Mouse (Mus musculus) left cerebral cortex, postnatal 14 days (tissue): ENCODE results near the gene Gm10135. TPM values are rescaled to one million over a fixed set of nuclear protein-coding genes. Genes with fewer than 3 reads are reported as not detected.
"Not testable (repeated sequence)": the region's sequence is repeated elsewhere in the genome, so short reads cannot be mapped to it uniquely, and the experiment has no call there.

ENCODE experiments used
- DNase-seq, 2 experiments: peaks; one replicate each; pipeline ENCODE4 v3.0.0; 2021 to 2022; ENCODE audit warnings: low spot score in 2 of 2, mixed read lengths in 1 of 2
- intact Hi-C: fragments of 180-260 bp; cut with DNase I; formaldehyde crosslinking; loops from one replicate; pipeline ENCODE4 v1.15.1; 2025
- long read RNA-seq, 2 experiments: library from polyadenylated mRNA; stranded (forward); transcript quantifications; one replicate each; pipeline ENCODE4 v2.0.0; 2021
- total RNA-seq, 2 experiments: library from RNA; stranded (reverse); gene quantifications; 2 replicates each; pipeline ENCODE4 v1.2.3; 2021

Gm10135 gene
- total RNA-seq: not detected
- long read RNA-seq, experiment 1: 0 reads
- long read RNA-seq, experiment 2: 0 reads

DNA sequence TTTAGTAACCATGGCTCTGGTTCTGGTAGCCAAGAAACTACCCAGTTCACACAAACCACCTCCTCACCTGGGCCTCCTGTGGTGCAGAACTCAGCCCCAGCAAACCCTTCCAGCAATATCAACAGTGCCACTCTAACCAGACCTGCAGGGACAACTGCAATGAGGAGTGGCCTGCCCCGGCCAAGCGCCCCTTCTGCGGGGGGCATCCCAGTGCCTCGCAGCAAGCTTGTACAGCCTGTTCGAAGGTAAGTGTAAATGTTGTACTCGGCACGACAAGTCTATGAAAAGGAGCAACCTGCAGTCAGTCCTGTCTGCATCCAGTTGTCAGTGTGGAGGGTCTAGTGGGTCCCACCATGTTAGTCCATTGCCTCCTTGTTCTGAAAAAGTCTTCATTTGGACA lies at the start of gene Gm10135:
TSS of gene Gm10135 (minus strand) at position 101 of the 400 bp plus-strand sequence.
- DNase-seq: no peak
- intact Hi-C loops: no loop called here

DNA sequence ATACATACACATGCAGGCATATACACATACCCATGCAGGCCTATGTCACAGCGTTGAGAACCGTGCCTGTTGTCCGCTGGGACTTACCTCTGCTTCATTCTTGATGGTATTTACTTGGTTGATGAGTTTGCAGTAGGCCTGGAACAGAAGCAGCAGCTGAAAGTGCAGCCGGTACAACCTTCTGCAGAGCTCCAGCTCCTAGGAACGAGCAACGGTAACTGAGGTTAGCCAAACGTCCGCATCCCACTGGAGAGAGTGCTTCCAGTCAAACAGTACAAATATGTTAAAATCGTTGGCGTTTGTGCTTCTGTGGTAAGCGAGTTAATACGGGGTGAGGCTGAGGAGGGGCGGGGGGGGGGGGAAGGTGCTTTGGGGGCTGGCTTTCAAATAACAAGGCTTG lies 49.3 kb upstream of the Gm10135 start:
- intact Hi-C loops: no loop called here
- DNase-seq: no peak

DNA sequence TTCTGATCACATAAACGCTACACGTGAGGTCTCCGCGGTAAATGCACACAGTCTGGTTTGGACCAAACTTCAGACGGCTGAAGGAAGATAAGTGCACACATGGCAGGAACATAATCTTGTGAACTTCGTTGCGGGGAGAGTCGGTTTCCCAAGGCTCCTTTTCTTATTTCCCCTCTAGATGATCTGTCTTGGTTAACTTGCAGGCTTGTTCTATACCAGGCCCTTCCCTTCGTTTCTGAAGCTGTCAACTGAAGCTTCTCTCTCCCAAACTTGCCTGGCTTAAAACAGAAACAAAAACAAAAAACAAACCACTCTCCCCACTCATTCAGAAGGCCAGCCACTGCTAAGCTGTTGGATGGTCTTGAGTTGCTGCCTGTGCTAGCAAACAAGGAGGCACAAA lies 40.2 kb upstream of the Gm10135 start:
- intact Hi-C loops: loop anchor here (5.0 kb wide), 1 partner anchor 437 kb away; no protein-coding TSS in a partner anchor
- DNase-seq: no peak

DNA sequence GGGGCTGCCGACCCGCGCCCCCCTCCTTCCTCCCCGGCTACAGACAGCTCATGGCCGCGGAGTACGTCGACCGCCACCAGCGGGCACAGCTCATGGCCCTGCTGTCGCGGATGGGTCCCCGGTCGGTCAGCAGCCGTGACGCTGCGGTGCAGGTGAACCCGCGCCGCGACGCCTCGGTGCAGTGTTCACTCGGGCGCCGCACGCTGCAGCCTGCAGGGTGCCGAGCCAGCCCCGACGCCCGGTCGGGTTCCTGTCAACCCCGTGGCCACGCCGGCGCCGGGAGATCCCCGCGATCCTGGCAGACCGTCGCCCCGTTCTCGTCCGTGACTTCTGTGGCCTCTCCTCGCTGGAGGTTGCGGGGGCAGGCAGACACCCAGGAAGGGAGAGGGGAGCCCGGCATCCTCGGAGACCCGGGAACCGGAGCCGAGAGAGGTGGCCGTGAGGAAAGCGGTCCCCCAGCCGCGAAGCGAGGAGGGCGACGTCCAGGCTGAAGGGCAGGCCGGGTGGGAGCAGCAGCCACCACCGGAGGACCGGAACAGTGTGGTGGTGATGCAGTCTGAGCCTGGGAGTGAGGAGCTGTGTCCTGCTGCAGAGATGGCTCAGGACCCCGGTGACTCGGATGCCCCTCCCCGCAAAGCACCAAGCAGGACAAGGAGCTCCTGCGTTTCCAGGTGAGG lies 39.2 kb upstream of the Gm10135 start:
- intact Hi-C loops, DNase-seq: not testable (repeated sequence)

DNA sequence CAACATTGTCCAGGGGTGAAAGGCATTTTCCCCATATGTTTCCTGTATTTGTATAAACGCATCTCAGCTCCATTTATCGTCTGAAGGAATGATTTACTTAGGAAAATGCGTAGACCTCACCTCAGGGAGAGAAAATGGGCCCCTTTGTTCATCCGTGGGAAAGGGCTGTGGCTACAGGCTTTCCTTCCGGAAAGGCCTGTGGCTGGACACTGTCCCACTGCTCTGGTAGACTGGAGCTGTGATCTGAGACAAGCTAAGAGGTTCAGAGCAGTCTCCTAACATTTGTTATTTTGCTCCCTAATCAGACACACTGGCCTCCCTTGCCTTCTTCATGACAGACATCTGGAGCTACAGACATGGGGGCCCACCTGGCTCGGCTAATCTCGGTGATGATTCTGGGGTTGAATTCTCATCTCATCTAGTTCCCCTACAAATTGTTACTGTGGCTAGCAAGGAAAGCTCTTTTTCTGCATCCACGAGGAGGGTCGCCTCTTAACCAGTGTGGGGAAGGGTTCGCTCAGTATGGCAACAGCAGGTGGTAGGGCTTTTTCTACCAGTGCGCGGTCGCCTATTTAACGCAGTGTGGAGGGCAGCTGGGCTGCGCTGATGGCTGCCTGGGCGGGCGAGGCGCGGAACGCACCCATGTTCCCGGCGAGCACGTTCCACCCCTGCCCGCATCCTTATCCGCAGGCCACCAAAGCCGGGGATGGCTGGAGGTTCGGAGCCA lies 38.5 kb upstream of the Gm10135 start:
- intact Hi-C loops: not testable (repeated sequence)

DNA sequence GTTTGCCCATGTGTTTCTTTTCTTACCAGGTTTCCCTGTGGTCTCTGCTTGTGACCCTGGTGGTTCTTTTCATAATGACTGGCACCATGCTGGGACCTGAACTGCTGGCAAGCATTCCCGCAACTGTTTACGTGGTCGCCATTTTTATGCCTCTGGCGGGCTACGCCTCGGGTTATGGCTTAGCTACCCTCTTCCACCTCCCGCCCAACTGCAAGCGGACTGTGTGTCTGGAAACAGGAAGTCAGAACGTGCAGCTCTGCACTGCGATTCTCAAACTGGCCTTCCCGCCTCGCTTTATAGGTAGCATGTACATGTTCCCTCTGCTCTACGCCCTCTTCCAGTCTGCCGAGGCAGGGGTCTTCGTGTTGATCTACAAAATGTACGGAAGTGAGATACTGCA lies 37.3 kb upstream of the Gm10135 start:
- intact Hi-C loops, DNase-seq: not testable (repeated sequence)

More for the DNA sequence above, 38.5 kb upstream of the Gm10135 start:
- not testable (repeated sequence) for DNase-seq

DNA sequence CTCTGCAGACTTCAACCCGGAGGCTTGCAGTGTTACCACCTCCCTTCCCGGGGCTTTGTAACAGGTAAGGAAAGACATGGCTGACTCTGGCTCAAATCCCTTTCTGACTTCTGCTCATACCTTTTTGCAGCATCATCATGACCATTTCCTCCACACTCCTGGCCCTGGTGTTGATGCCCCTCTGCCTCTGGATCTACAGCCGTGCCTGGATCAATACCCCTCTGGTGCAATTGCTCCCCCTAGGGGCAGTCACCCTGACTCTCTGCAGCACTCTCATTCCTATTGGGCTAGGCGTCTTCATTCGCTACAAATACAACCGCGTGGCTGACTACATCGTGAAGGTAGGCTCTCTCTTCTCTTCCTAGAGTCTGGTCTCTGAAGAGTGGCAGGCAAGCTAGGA lies 33.7 kb upstream of the Gm10135 start:
- intact Hi-C loops: loop anchor here (5.0 kb wide), 1 partner anchor 421 kb away; the partner anchor contains the start of gene Gm5868

DNA sequence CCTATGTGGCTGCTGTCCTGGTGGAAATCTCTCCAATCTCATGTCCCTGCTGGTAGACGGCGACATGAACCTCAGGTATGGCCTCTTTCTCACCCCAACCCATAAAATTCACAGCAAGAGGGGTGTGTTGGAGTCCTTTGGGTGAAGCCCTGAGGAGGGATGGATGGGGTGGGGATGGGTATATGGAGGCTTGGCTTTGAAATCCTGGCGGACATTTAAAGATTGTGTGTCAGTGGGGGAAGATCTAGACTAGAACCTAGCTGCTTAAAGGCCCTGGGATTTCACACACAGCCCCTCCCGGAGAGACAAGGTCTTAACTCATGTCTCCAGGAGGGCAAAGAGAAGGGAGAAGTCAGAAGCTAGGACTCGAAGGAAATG lies 33.1 kb upstream of the Gm10135 start:
- DNase-seq: no peak
- intact Hi-C loops: loop anchor here (5.0 kb wide), 1 partner anchor 420 kb away; the partner anchor contains the start of gene Gm5868

More for the DNA sequence above, 33.7 kb upstream of the Gm10135 start:
- DNase-seq: not testable (repeated sequence)

DNA sequence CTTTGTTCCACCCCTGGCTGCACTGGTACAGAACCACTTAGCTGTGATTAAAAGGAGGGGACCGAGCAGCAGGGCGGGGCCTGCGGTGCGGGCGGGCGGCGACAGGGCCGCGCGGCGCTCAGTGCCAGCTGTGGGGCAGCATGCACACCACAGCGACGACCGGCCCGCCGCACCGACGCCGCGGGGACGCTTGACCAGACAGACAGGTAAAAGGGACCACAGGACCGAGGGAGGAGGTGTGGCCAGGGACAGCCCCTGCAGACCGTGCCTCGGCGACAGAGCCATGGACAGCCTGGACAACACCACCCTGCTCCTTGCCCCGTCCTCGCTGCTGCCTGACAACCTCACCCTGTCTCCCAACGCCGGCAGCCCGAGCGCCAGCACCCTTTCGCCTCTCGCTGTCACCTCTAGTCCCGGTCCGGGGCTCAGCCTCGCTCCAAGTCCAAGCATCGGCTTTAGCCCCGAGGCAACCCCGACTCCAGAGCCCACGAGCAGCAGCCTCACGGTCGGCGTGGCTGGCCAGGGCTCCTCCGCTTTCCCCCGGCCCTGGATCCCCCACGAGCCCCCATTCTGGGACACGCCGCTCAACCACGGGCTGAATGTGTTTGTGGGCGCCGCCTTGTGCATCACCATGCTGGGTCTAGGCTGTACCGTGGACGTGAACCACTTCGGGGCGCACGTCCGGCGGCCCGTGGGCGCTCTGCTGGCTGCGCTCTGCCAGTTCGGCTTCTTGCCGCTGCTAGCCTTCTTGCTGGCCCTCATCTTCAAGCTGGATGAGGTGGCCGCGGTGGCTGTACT lies 32.5 kb upstream of the Gm10135 start, which contains the start of gene Slc10a4:
TSS of gene Slc10a4 (plus strand) at position 100 of the 798 bp plus-strand sequence.
- DNase-seq: no peak
- intact Hi-C loops: loop anchor here (5.0 kb wide), 1 partner anchor 420 kb away; the partner anchor contains the start of gene Gm5868

DNA sequence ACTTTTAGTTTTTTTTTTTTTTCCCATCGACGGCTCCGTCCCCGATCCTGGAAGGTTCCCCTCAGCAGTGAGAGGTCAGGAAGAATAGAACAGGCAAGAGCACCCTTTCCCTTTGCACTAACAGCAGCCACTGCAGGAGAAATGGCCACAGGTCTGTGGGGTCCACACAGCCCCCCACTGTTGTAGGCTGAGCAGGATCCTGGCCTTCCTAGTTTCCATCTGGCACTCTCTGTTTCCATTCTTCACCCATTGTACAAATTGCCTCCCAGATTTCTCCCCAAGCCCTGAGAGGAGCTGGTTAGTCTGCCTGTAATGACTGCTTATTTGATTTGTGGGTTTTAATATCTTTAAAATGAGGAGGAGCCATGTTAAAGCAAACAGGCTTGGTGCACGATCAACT lies 29.5 kb upstream of the Gm10135 start:
- intact Hi-C loops: no loop called here

DNA sequence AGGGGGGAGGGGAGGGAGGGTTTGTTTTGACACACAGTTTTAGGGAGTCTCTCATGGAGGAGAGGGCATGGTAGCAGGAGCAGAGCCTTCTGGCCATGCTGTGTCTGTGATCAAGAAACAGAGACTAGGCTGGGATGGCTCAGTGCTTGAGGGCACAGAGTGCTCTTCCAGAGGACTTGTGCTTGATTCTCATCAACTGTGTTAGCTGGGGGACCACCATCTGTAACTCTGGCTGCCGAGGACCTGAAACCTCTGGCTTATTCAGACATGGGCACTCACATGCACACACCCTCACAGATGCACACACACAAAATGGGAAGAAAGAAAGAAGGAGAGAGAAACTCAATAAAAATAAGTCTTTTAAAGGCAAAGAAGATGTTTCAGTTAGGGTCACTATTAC lies 24.0 kb upstream of the Gm10135 start:
- intact Hi-C loops: loop anchor here (5.0 kb wide), 1 partner anchor 401 kb away; no protein-coding TSS in a partner anchor
- not testable (repeated sequence) for DNase-seq

More for the DNA sequence above, 29.5 kb upstream of the Gm10135 start:
- DNase-seq: no peak

DNA sequence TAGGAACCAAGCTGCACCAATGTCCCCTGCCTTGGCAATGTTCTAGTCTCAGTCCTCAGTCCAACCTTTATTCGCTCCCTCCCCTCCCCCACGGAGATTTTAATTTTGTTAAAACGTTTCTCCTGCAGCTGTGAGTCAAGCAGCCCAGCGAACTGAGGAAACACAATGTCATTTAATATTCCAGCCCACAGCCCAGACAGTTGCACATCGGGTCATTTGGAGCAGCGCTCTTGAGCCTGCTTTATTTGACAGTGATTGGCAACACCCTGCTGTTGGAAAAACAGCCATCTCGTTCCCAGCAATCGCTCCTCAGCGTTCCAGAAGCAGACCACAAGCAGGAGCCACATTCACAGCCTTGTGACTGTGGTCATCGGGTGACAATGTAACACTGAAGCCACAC lies 20.9 kb upstream of the Gm10135 start:
- no peak for DNase-seq
- intact Hi-C loops: loop anchor here (5.0 kb wide), 1 partner anchor 398 kb away; no protein-coding TSS in a partner anchor

DNA sequence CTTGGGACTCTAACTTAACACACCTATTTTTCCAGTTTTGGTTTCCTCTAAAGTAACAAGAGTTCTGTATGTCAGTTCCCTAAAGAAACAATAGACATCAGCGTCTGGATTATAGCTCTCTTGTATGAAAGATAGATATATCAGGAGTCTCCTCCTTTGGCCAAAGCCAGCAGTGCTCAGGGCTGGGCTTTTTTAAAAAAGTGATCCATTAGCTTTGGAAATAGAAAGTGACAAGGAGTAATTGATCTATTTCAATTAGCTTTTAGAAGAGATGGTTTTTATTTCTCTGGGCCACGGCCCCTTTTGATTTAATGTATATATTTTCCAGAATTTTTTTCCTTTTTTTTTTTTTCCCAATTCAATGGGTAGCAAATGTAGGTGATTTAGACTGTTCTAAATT lies 20.4 kb upstream of the Gm10135 start:
- intact Hi-C loops: loop anchor here (5.0 kb wide), 1 partner anchor 398 kb away; no protein-coding TSS in a partner anchor
- no peak for DNase-seq

DNA sequence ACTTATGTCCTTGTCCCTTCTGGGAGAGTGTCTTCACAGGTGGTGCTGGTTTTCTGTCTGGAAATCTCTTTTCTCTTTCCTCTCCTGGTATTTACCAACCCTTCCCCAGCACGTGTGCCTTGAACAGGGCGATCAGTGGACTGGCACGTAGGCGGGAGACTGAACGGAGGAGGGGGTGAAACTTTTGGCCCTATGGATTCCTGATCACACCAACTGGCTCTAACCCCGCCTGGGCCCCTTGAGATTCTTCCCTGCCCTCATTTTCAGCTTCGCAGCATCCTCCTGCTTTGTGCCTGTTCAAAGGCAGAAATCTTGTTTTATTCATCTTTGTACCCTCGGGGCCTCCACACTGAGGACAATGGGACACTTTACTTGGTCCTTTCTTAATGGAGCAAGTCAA lies 19.9 kb upstream of the Gm10135 start:
- intact Hi-C loops: no loop called here
- DNase-seq: no peak

DNA sequence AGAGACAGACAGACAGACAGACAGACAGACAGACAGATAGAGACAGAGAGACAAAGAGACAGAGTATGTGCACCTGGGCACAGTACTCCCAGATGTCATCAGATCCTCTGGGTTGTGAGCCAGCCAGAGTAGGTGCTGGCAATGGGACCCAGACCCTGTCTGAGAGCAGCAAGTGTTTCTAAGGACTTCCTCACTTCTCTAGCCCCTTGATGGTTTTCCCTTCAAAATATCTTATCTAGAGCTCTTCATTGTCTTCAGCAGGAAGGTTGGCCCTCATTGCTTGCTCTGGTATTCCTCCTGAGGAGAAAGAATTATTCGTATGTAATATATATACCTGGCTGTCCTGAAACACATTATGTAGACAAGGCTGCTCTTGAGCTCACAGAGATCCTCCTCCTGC lies 18.0 kb upstream of the Gm10135 start:
- no peak for DNase-seq
- intact Hi-C loops: no loop called here

DNA sequence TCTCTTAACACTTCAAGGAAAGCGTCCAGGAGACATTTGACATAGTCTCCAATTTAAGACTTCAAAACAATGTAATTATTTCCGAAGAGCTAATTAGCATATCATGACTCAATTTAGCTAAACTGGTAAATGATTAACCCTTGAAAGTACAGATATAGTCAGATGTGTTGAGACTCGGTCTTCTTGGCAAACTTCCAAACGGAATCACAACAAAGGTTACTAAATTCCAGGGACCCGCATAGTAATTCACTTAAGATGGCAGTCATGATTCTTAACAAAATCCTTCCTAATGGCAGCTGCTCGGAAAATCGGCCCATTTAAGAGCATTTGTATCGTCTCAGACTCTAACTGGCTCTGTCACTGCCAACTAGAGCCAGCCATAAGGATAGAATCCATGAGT lies 15.3 kb upstream of the Gm10135 start:
- no peak for DNase-seq
- intact Hi-C loops: no loop called here

DNA sequence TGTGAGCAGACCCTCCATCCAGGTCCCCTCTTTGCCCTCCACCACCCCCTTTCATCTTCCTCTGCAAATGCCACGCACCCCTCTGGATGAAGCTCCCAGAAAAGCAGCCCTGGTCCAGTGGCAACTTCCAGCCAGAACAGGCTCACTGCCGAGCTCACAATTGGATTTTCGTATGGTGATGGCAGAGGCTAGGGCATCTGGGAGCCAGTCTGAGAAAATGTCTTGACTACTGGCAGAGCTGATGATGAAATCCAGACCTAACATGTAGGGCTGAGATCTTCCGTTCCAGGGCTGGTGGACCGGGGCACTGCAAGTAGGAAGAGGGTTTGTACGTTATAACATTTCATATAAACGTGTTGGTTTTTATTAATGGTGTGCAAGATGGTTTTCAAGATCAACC lies 13.3 kb upstream of the Gm10135 start:
- DNase-seq: no peak
- intact Hi-C loops: no loop called here

DNA sequence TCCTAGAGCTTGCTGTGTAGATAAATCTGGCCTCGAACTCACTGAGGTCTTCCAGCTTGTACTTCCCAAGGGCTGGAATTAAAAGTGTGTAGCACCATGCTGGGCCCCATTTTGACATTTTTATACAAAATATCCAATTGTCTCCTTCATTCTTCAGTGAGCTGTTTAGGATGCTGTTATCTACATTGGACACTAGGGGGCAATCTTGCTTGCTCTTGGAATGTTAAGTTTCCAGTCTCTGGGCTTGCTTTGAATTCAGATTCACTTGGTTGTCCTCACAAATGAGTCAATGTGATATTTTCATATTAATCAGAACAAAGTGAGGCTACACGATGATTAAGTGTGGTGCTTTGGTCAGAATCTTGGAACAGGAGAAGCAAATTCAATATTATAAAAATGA lies 9.6 kb upstream of the Gm10135 start:
- intact Hi-C loops: loop anchor here (1.0 to 2.0 kb wide), 2 partner anchors 87 to 399 kb away; no protein-coding TSS in a partner anchor
- DNase-seq: peak; percentile 44 to 62

DNA sequence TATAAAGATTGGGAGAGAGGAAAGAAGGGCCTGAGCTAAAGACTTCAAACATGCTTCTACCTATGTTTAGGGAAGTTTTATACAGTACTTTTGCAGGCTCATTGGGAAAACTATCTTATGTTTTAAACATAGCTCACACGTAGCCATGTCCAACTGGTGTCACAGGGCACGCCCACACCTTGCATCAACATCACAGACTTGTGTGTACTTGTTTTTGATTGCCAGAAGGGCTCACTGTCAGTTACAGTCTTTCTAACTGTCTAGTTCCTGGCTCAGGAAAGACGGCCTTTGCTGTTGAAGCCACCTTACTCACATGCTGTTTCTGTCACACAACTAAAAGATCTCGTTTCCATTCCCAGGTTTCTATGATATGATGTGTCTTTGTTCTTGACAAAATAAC lies 2.0 kb upstream of the Gm10135 start:
- no peak for DNase-seq
- intact Hi-C loops: no loop called here
